Mouse (Mus musculus) G1E-ER4 (cell line): ENCODE measurements around the gene Fancc. TPM values are rescaled to one million over a fixed set of nuclear protein-coding genes. Genes with fewer than 3 reads are reported as not detected.

Experiments used
- GATA1 ChIP-seq: IDR thresholded peaks from one replicate; pipeline ENCODE4 v1.8.0; 2012; ENCODE audit warnings: low read length, inconsistent platforms
- polyA plus RNA-seq: library from polyadenylated mRNA; stranded (reverse); fragments of >175 nt; gene quantifications from 2 replicates; pipeline ENCODE4 v1.2.3, GENCODE M21; 2012

Gene Fancc
- polyA plus RNA-seq, 1 experiment = 4.3 TPM

- TF ChIP-seq GATA1 = no peak
These were observed 141.0 kb downstream of the Fancc start for GRCm38 (mm10) chr13:63356101-63356500.

GRCm38 (mm10) chr13:63350076-63350475, 147.0 kb downstream of the Fancc start:
- no peak for TF ChIP-seq GATA1

DNA sequence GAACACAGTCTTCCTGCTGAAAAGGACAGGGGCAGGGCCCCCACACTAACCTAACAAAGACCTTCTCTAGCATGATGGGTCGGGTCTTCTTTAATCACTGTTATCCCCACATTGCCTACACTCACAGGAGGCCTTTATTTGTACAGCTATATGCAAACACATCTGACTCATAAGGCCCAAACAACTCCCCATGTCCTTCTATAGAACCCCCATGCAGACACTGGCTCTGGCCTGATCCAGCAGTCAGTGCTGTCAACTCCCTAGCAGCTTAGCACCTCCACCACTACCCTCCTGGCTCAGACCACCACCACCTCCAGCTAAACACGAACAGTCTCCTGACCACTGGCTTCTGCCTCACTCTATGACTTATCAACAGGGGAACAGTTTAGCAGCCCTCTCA, 149.4 kb downstream of the Fancc start:
- TF ChIP-seq GATA1 = no peak

DNA sequence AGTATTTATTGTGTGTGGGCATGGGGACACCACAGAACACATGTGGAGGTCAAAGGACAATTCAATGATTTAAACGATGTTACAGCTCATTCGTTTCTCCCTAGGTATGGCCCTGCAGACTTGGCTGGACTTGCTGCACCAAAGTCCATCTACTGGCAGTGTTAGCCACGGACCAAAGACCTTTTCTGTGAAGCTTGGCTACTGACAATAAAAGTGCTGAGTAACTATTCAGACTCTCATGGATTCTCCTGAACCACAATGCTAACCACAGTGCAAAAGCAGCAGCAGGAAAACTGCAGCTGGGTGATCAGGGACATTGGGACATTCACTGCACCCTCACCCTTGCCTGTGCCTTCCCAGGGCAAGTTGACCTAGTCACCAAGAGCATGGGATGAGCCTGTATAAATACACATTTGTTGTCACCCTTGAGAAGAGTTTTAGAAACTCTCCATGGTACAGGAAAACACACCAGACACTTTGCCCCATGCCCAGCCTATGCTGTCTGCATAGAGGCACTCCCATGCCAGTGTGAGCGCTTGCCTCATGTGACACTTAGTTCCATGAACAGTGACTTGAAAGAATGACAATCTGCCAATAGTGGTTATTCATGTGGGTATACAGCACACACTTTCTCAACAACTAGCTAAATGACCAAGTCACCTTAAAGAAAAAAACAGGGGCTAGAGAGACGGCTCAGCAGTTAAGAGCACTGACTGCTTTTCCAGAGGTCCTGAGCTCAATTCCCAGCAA, 151.4 kb downstream of the Fancc start:
- no peak for TF ChIP-seq GATA1

DNA sequence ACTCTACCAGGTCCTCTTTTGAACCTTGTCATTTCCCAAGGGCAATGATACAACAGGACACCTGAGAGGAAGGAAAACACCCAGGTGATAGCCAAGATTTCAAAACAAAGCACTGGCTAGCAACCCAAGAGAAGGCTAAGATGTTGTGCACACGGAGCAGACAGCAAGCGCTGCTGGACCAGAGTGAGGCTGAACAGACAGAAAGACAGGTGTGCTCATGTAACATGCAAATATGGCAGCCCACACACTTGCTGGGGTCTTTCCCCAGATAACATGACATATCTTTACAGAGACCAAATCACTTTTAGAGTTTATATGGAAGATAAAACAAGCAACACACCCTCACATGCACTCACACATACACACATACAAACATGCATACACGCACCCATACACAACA, 152.6 kb downstream of the Fancc start:
- TF ChIP-seq GATA1 = no peak

- no peak for TF ChIP-seq GATA1
These were observed 154.3 kb downstream of the Fancc start for GRCm38 (mm10) chr13:63342781-63343180.

DNA sequence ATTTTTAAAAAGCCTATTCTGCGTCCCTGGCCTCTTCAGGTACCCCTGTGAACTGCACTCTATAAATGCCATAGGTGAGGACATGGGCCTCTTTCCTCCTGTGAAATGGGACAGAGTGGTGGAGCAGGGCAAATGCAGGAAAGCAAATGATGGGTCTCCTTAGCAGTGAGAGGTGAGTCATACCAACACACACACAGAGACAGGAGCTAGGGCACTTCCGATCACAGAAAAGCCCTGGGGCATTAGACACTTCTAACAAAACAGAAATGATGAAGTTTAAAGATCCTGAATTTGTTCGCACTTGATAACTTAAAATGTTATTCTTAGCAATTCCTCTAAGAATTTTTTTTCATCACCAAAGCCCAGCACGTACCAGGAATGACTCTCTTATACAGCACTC, 157.1 kb downstream of the Fancc start:
- no peak for TF ChIP-seq GATA1

DNA sequence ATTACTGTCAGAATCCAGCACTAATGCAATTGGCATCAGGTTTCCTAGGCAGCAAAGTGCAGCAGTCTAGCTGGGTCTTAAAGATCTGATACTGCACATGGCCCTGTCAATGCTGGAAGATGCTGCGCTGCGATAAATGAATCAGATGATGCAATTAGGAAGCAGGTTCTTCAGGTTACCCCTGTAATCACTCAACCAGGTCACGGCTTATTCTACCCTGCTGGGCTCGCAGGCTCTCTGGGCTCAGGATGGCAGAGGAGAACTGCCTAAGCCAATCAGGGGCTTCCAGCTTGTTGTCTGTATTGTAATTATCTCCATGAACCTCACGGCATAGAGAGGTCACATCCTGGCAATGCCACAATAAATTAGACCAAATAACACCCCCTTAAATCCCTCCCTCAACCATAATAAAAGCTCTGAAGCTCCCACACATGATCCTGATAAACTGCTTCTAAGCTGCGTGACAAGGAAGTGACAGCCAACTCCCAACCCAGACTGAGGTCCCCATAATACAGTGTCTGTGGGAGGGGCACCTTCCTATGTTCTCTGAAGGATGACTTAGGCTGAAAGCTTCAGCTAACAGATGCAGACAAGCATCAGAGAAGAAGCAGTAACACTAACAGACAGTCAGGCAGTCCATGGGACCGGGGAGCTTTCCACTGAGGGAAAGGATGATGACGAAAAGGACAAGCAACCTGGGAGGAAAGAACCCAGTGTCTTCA, 159.7 kb downstream of the Fancc start:
- no peak for TF ChIP-seq GATA1

GRCm38 (mm10) chr13:63336335-63336734, 160.7 kb downstream of the Fancc start:
- TF ChIP-seq GATA1 = no peak

DNA sequence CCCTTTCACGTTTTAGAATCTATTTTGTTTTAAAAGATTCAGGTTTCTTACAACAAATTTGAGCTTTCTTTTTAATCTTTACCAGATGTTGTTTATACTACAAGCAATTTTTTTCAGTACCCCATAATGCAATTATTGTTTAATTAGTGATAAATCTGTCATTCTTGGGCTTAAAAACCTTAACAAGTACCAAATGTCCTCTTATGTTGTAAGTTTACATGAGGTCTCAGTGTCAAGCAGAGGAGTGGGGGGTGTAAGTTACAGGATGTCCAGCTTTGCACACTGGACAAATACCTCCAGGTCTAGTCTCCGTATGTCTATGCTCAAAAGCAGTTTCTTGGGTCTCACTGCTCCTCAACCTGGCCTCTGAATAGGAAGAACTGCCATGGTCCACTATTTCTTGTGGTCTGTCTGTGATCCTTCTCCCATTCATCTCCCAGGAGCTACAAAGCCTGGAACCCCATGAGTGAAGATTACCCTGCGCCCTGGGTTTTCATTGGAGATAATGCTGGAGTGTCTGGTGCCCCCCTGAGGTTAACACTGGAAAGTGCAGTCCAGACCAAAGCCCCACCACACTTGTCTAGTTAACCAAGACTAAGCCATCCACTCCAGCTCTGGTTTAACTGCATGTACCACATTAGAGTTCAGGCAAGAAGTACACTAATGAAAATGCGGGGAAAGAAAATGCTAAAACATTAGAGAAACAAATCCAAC, 161.5 kb downstream of the Fancc start:
- no peak for TF ChIP-seq GATA1

GRCm38 (mm10) chr13:63332576-63333300, 164.3 kb downstream of the Fancc start:
- TF ChIP-seq GATA1 = no peak

- TF ChIP-seq GATA1 = no peak
These were observed 165.7 kb downstream of the Fancc start for GRCm38 (mm10) chr13:63331379-63331778.

DNA sequence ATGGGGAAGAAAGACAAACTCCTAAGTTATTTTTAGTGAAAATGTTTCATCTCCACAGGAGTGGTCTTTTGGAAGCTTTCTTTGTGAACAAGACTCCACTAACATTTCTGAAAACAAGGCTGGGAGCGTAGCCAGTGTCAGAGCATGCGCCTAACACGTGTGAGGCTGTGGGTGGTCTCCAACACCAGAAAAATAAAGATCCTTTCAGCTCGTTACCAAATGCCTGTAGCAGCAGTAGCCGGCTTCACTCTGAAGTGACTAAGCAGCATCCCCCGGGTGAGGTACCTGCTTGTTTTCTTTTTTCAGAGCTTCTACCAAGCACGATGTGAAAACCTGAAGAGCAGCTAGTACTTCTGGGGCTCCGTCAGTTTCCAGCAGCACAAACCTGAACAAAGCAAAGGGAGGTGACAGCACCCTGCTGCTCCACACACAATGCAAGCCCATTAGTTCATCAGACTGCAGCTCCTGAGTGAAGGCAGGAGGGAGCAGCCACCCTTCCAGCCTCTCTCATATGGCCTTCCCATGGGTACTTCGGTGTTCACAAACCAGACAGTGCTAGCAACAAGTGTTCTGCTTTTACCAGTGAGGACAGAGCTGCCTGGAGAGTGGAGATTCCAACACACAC, 166.7 kb downstream of the Fancc start:
- no peak for TF ChIP-seq GATA1

DNA sequence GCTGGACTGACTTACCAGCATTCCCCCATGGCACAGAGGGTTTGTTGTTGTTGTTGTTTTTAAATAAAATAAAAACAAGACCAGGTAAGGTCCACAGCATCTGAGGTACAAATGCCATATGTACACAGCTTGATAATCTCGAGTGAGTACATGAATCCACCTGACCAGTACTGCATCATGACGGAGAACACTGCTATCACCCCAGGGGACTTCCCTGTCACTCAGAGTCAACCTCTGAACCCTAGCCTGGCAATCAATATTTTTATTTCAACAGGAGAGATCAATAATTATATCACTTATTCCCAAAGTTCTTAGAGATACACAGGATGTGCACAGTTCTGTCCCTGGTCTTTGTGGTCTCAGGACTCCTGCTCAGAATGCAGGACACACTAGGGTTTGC, 171.1 kb downstream of the Fancc start:
- no peak for TF ChIP-seq GATA1
